Mouse (Mus musculus) kidney, embryonic 14.5 days (tissue): ENCODE results near the gene Vezf1. TPM values are rescaled to one million over a fixed set of nuclear protein-coding genes. Genes with fewer than 3 reads are reported as not detected.
"Not testable (repeated sequence)": the region's sequence is repeated elsewhere in the genome, so short reads cannot be mapped to it uniquely, and the experiment has no call there.

Experiments used
- ATAC-seq: fragments of 200-750 bp; cut with Nextera tagmentation; 2 replicates; pipeline ENCODE4 v1.8.0; 2017; ENCODE audit warnings: moderate number of reproducible peaks, mild to moderate bottlenecking, moderate TSS enrichment, moderate library complexity; ENCODE audit not compliant: low FRiP score, low TSS enrichment
- H3K27ac ChIP-seq: fragments of 300-500 bp; sonication (generic); 2 replicates; pipeline ENCODE4 v1.5.1; 2014; ENCODE audit warnings: low read depth, mild to moderate bottlenecking, low read length, moderate library complexity, mixed read lengths
- H3K27me3 ChIP-seq: fragments of 300-500 bp; sonication (generic); 2 replicates; pipeline ENCODE4 v1.6.1; 2014; ENCODE audit warnings: mild to moderate bottlenecking, low read length; ENCODE audit not compliant: control insufficient read depth, insufficient read depth
- H3K36me3 ChIP-seq: fragments of 300-500 bp; sonication (generic); 2 replicates; pipeline ENCODE4 v1.6.1; 2014; ENCODE audit warnings: low read length, mixed read lengths; ENCODE audit not compliant: control insufficient read depth, insufficient read depth
- H3K4me1 ChIP-seq: fragments of 300-500 bp; sonication (generic); 2 replicates; pipeline ENCODE4 v1.6.1; 2014; ENCODE audit warnings: low read length, mixed read lengths; ENCODE audit not compliant: control insufficient read depth, insufficient read depth
- H3K4me2 ChIP-seq: fragments of 300-500 bp; sonication (generic); replicated peaks from 2 replicates; pipeline ENCODE4 v1.6.1; 2014; ENCODE audit warnings: low read depth, mild to moderate bottlenecking, low read length
- H3K4me3 ChIP-seq: fragments of 300-500 bp; sonication (generic); 2 replicates; pipeline ENCODE4 v1.5.1; 2014; ENCODE audit warnings: mild to moderate bottlenecking, low read length
- H3K9ac ChIP-seq: fragments of 300-500 bp; sonication (generic); 2 replicates; pipeline ENCODE4 v1.6.1; 2014; ENCODE audit warnings: low read depth, mild to moderate bottlenecking, low read length, moderate library complexity
- H3K9me3 ChIP-seq: fragments of 300-500 bp; sonication (generic); 2 replicates; pipeline ENCODE4 v1.6.1; 2016; ENCODE audit warnings: low read length; ENCODE audit not compliant: control insufficient read depth
- WGBS: fragments of 180-500 bp; shearing (Covaris S2); extraction: QIAGEN DNeasy Blood & Tissue Kit; methylation state at CpG from one replicate; pipeline ENCODE4 v1.1.7; 2014; 5-methylcytosine and 5-hydroxymethylcytosine counted together
- polyA plus RNA-seq: library from polyadenylated mRNA; unstranded; fragments of >200 nt; fragmentation: Nextera tagmentation; extraction: Ambion mirVana; gene quantifications from 2 replicates; pipeline ENCODE4 v1.2.1, GENCODE M21; 2014

The Vezf1 gene
- polyA plus RNA-seq, 1 experiment from 2014 or later, result 50.7 TPM

DNA sequence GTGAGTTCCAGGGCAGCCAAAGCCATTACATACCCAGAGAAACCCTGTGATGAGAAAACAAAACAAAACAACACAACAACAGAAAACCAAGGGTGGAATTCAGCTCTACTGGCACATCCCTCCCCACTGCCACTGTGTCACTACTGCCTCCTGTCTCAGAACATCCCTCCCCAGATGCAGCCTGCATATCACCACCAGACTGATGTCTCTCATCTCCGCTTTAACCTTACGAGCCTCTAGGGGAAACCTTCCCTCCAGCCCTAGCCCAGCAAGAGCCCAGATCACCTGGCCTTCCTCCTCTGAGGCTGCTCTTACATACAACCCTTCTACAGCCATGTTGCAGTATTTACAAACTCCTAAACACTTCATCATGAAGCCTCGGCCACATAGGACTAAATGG is 30.7 kb upstream of the Vezf1 start:
- Histone ChIP-seq H3K9me3 (no peaks in the 10 kb centered on the region), H3K27me3 (no peaks in the 10 kb centered on the region), H3K36me3 (no peaks in the 10 kb centered on the region), H3K27ac (no peak overlapping the region), H3K4me3 (no peak overlapping the region), H3K4me2 (no peak overlapping the region), H3K9ac (no peak overlapping the region), H3K4me1 (no peaks in the 10 kb centered on the region)
- ATAC-seq, result no peak
- WGBS, result 80% methylated on average over 3 of the region's 3 CpGs

DNA sequence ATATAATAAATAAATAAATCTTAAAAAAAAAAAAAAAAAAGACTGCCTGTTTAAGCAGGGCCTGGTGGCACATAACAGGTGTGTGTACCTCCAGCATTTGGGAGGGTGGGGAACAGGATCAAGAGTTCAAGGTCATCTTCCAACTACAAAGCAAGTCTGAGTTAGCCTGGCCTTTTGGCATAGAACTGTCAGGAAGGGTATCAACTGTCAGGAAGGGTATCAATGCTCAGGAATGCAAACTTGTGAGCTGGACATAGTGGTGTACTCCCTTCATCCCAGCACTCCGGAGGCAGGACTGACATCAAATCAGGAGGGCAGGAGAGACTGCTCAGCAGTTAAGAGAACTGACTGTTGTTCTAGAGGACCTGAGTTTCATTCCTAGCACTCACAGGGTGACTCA is 29.0 kb upstream of the Vezf1 start:
- no peak overlapping the region for H3K27ac ChIP-seq
- H3K4me3 ChIP-seq, result no peak overlapping the region
- H3K9ac ChIP-seq, result no peak overlapping the region
- H3K4me1 ChIP-seq, result no peaks in the 10 kb centered on the region
- H3K9me3 ChIP-seq, result no peaks in the 10 kb centered on the region
- H3K36me3 ChIP-seq, result no peaks in the 10 kb centered on the region
- no peak for ATAC-seq
- H3K27me3 ChIP-seq, result no peaks in the 10 kb centered on the region
- 74% methylated on average over 1 of the region's 1 CpGs for WGBS
- no peak overlapping the region for H3K4me2 ChIP-seq

DNA sequence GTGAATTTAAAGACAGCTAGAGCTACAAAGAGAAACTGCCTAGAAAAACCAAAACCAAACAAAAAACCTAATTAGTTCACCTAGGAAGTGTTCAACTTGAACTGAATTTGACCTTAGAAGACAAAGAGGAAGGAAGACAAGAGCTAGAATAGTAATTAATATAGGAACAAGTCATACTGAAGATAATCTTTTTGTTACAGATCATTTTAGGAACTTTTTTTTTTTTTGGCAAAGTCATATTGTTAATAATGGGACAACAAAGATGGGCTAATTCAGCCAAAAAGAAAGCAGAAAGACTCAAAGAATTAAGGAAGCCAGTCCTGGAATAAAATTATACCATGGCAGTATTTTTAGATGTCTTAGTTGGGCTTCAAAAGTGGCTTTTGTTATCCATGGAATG is 23.8 kb upstream of the Vezf1 start:
- H3K9me3 ChIP-seq, result no peaks in the 10 kb centered on the region
- peaks cover 7% of the 10 kb centered on the region for H3K36me3 ChIP-seq
- no peak for ATAC-seq
- H3K4me3 ChIP-seq, result no peak overlapping the region
- no peak overlapping the region for H3K4me2 ChIP-seq
- no peak overlapping the region for H3K9ac ChIP-seq
- H3K27me3 ChIP-seq, result no peaks in the 10 kb centered on the region
- no peak overlapping the region for H3K27ac ChIP-seq
- H3K4me1 ChIP-seq, result peaks cover 5% of the 10 kb centered on the region; the same call in 1 of the 2 replicates

DNA sequence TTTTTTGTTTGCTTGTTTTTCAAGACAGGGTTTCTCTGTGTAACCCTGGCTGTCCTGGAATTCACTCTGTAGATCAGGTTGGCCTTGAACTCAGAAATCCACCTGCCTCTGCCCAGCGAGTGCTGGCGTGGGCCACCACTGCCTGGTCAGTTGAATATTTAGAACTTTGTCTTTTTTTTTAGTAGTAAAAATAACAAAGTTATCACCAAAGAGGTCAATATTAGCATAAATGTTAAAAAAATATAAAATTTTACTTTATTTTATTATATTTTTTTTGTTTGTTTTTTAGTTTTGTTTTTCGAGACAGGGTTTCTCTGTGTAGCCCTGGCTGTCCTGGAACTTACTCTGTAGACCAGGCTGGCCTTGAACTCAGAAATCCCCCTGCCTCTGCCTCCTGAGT is 22.9 kb upstream of the Vezf1 start:
- H3K27me3 ChIP-seq, H3K4me1 ChIP-seq, H3K4me2 ChIP-seq, H3K4me3 ChIP-seq, H3K9ac ChIP-seq, H3K9me3 ChIP-seq, H3K27ac ChIP-seq, ATAC-seq: not testable (repeated sequence)
- H3K36me3 ChIP-seq, result peaks cover 16% of the 10 kb centered on the region
- WGBS, result 95% methylated on average over 3 of the region's 3 CpGs

DNA sequence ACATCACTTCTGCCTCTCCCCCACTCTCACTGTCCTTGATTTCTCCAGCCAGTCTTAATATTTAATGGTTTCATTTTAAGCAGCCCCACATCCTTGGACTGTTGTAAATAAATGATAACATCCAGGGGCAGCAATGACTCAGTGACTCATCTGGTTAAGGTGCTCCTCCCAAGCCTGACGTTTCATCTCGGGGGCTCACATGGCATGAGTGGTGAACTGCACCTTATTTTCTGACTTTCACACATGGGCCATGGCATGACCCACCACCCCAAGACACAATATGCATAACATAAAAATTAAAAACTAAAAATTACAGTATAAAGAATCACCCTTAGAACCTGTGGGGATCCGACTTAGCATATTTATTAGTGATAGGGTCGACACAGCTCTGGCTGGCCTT is 22.2 kb upstream of the Vezf1 start:
- 73% methylated on average over 4 of the region's 4 CpGs for WGBS
- no peak overlapping the region for H3K27ac ChIP-seq
- peak overlapping the region; percentile 53 for H3K4me2 ChIP-seq

DNA sequence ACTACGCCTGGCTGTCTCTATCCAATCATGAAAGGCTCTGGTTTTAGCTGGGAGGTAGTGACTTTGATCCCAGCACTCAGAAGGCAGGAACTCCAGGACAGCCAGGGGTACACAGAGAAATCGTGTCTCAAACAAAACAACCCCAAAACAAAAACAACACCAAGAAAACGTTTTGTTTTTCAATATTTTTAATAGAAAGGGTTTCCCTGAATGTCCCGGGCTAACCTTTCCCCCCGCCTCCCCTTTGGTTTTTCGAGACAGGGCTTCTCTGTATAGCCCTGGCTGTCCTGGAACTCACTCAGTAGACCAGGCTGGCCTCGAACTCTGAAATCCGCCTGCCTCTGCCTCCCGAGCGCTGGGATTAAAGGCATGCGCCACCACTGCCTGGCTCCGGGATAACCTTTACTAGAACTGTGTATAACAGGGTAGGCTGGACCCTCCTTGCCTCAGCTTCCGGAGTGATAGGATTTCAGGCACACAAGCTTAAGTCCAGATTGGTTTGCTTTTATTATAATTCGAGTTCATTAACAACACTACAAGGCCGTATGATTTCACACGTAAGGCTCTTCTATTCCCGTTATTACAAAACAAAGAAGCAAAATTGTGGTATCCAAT is 21.6 kb upstream of the Vezf1 start:
- H3K9me3 ChIP-seq, result no peaks in the 10 kb centered on the region
- 66% methylated on average over 17 of the region's 17 CpGs for WGBS

More for the DNA sequence above, 22.2 kb upstream of the Vezf1 start:
- no peak for ATAC-seq
- Histone ChIP-seq H3K4me3 (no peak overlapping the region), H3K4me1 (peaks cover 9% of the 10 kb centered on the region), H3K27me3 (no peaks in the 10 kb centered on the region), H3K36me3 (peaks cover 23% of the 10 kb centered on the region), H3K9me3 (no peaks in the 10 kb centered on the region), H3K9ac (no peak overlapping the region)

DNA sequence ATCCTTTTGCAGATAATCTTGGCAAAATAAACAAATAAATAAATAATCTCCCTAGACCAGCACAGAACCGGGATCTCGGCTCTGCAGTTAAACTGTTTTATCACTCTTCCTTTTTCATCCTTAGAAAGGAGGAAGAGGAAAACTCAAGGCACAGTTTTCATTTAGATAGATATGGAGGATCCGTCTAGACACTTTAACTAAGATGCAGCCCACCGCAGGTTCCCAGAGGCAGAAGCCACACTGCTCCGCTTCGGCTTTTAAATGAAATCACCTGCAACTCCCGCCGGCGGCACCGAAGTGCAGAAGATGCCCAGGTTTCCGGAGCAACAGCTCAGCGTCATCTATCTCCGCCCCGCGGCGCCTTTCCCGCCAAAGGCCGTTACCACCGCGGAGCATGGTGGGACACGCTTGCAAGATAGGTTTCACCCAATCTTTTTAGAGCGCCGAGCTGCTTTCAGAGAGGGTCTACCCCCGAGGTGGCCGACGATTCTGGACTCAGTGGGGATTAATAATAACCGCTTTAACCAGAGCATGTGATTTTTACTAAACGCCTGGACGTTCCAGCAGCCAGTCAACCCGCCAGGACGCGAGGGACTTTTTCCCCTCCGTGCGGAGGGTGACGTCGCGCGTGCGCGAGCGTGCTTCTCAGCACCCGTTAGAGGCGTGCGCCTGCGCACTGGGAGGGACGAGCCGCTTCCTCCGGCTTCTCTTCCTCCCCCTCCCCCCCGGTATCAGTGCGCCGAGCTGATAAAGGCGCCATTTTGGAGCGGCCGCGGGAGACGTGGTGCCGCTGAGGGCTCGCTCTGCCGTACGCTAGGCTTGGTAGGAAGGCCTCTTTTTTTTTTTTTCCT is 20.9 kb upstream of the Vezf1 start, which contains the start of gene Srsf1:
Gene Srsf1 (plus strand): TSS at position 430 of the 851 bp plus-strand sequence.
- ATAC-seq, result peak; percentile 93
- Histone ChIP-seq H3K4me3 (peak within 1 kb of the TSS; percentile 99), H3K27ac (peak within 1 kb of the TSS; percentile 100), H3K36me3 (peaks cover 31% of the 10 kb centered on the region), H3K9me3 (no peaks in the 10 kb centered on the region), H3K9ac (peak within 1 kb of the TSS; percentile 100), H3K4me2 (peak within 1 kb of the TSS; percentile 91), H3K4me1 (peaks cover 12% of the 10 kb centered on the region), H3K27me3 (no peaks in the 10 kb centered on the region)
- WGBS, result under 1% methylated on average over 60 of the region's 60 CpGs

More for the DNA sequence above, 21.6 kb upstream of the Vezf1 start:
- ATAC-seq, result no peak
- Histone ChIP-seq H3K4me2 (peak overlapping the region; percentile 53), H3K36me3 (peaks cover 26% of the 10 kb centered on the region), H3K4me3 (peak overlapping the region; percentile 99), H3K4me1 (peaks cover 12% of the 10 kb centered on the region), H3K9ac (peak overlapping the region; percentile 100; the same call in 1 of the 2 replicates), H3K27me3 (no peaks in the 10 kb centered on the region), H3K27ac (no peak overlapping the region; the same call in 1 of the 2 replicates)

DNA sequence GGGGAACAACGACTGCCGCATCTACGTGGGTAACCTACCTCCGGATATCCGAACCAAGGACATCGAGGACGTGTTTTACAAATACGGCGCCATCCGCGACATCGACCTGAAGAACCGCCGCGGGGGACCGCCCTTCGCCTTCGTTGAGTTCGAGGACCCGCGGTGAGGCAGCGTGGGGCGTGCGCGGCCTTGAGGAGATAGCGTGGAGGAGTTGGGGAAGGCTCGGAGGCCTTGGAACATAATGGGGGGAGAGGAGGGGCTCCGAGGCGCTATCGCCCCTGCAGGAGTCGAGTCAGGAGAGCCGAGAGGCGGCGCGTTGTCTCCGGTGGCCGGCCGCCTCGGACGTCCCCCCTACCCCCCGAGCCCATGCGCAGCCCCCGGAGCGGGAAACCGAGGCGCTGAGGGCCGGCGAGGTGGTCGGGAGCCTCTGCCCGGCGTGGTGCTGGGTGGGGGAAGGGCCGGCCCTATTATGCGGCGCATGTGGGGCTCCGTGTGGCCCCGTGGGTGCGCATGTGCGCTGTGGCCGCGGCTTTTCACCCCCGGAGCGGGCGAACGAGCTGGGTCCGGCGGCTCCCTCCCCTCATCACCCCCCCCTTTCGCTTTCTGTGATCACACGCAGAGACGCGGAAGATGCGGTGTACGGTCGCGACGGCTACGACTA is 20.1 kb upstream of the Vezf1 start:
- Histone ChIP-seq H3K36me3 (peaks cover 39% of the 10 kb centered on the region), H3K27ac (peak overlapping the region; percentile 100), H3K4me2 (peak overlapping the region; percentile 91), H3K27me3 (no peaks in the 10 kb centered on the region), H3K4me1 (peaks cover 12% of the 10 kb centered on the region), H3K4me3 (peak overlapping the region; percentile 99), H3K9ac (peak overlapping the region; percentile 100), H3K9me3 (no peaks in the 10 kb centered on the region)
- WGBS, result under 1% methylated on average over 60 of the region's 76 CpGs
- peak; percentile 68 for ATAC-seq
